Mouse (Mus musculus) myocyte (in vitro differentiated cells): ENCODE results near the gene Lsg1.

Experiments
- MYOD1 ChIP-seq, 3 experiments: IDR thresholded peaks; one replicate each; pipeline ENCODE4 v1.6.1; 2011; ENCODE audit warnings: control low read depth in 2 of 3, low read depth in 2 of 3, mild to moderate bottlenecking in 2 of 3, moderate library complexity in 1 of 3; ENCODE audit not compliant: insufficient read length in 2 of 3, control insufficient read depth in 1 of 3
- POLR2A ChIP-seq: IDR thresholded peaks from one replicate; pipeline ENCODE4 v1.6.1; 2011; ENCODE audit warnings: low read depth, mild to moderate bottlenecking, control low read depth, moderate library complexity; ENCODE audit not compliant: insufficient read length
- POLR2AphosphoS2 ChIP-seq: IDR thresholded peaks from one replicate; pipeline ENCODE4 v1.6.1; 2011; ENCODE audit warnings: low read depth, control low read depth; ENCODE audit not compliant: insufficient read length
- USF1 ChIP-seq: IDR thresholded peaks from one replicate; pipeline ENCODE4 v1.6.1; 2011; ENCODE audit warnings: low read depth, mild to moderate bottlenecking, control low read depth, moderate library complexity

DNA sequence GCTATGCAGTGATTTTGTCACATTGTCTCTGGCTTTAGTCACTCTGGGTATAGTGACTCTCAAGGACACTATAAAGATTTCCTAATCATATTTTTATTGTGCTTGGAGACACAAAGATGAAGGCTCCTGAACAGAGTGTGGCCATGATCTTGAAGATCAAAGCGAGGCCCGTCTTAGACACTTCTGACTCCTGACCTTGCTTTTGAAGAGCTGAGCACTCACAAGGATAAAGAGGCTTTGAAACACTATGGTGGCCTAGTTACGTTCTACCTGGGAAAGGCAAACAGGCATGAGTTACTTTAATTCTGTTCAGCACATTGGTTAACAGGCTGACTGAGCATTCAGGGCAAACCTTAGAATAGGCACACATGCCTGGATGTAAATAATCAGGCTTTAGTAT lies 28.9 kb upstream of the Lsg1 start:
- no peak for TF ChIP-seq USF1
- TF ChIP-seq POLR2A = no peak
- no peak for TF ChIP-seq MYOD1 (IDR thresholded peaks at IDR 0.05; ENCODE audit: control insufficient read depth in 1 of 3, insufficient read length in 2 of 3, low read depth in 2 of 3)
- TF ChIP-seq POLR2AphosphoS2 = no peak
